Mouse (Mus musculus) testis, adult 2 months (tissue): ENCODE measurements around the gene 4933417A18Rik.

Experiments used
- CTCF ChIP-seq: fragments of 200-500 bp; IDR thresholded peaks from 2 replicates; pipeline ENCODE4 v1.5.1; 2012; ENCODE audit warnings: low read depth, mild to moderate bottlenecking, inconsistent platforms, low read length, moderate library complexity; ENCODE audit not compliant: control insufficient read depth, insufficient read depth, insufficient replicate concordance
- POLR2A ChIP-seq: fragments of 200-500 bp; IDR thresholded peaks from 2 replicates; pipeline ENCODE4 v1.6.1; 2012; ENCODE audit warnings: low read depth, mild to moderate bottlenecking, inconsistent platforms, low read length, moderate library complexity; ENCODE audit not compliant: control insufficient read depth

DNA sequence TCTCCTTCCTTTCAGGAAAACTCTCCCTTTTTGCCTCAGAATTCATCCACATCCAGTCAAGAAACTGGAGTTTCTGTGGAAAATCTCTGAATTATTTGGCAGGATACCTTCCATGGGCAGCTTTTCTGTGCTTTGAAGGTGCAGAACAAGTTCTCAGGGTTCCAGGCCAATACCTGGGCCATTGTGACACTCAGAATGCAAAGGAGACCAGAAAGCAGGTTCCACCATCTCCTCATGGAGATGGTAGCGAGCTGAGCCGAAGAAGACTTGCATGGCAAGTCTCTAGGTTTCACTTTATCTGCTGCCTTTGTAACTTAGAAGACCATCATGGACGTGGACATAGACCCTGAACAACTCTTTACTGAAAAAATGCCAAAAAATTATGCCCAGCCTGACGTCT, at the start of gene 4933417A18Rik, which contains the start of gene Fam217a:
- no peak for TF ChIP-seq CTCF
- peak; percentile 28; the same call in 1 of the 2 replicates for TF ChIP-seq POLR2A
